Mouse (Mus musculus) forebrain, postnatal 0 days (tissue): ENCODE results near the gene Per2. TPM values are rescaled to one million over a fixed set of nuclear protein-coding genes. Genes with fewer than 3 reads are reported as not detected.

ENCODE experiments used
- ATAC-seq: fragments of 200-750 bp; cut with Nextera tagmentation; 2 replicates; pipeline ENCODE4 v1.8.0; 2017; ENCODE audit warnings: mild to moderate bottlenecking, moderate library complexity
- DNase-seq: peaks from one replicate; pipeline ENCODE4 v3.0.0-alpha.2; 2015
- H3K27ac ChIP-seq: fragments of 300-500 bp; sonication (generic); 2 replicates; pipeline ENCODE4 v1.5.1; 2014; ENCODE audit warnings: low read depth, mild to moderate bottlenecking, antibody characterized with exemption, low read length, moderate library complexity, mixed read lengths
- H3K27me3 ChIP-seq: fragments of 300-500 bp; sonication (generic); 2 replicates; pipeline ENCODE4 v1.6.1; 2014; ENCODE audit warnings: mild to moderate bottlenecking, low read length, mixed read lengths; ENCODE audit not compliant: insufficient read depth
- H3K36me3 ChIP-seq: fragments of 300-500 bp; sonication (generic); 2 replicates; pipeline ENCODE4 v1.6.1; 2014; ENCODE audit warnings: mild to moderate bottlenecking, moderate library complexity; ENCODE audit not compliant: insufficient read depth
- H3K4me1 ChIP-seq: fragments of 300-500 bp; sonication (generic); 2 replicates; pipeline ENCODE4 v1.6.1; 2014; ENCODE audit warnings: antibody characterized with exemption; ENCODE audit not compliant: insufficient read depth
- H3K4me2 ChIP-seq: fragments of 300-500 bp; sonication (generic); 2 replicates; pipeline ENCODE4 v1.6.1; 2014; ENCODE audit warnings: low read depth, mild to moderate bottlenecking, moderate library complexity
- H3K4me3 ChIP-seq: fragments of 300-500 bp; sonication (generic); 2 replicates; pipeline ENCODE4 v1.5.1; 2014; ENCODE audit warnings: low read depth, low read length, mixed read lengths
- H3K9ac ChIP-seq: fragments of 300-500 bp; sonication (generic); 2 replicates; pipeline ENCODE4 v1.6.1; 2014; ENCODE audit warnings: mild to moderate bottlenecking
- H3K9me3 ChIP-seq: fragments of 300-500 bp; sonication (generic); 2 replicates; pipeline ENCODE4 v1.6.1; 2016; ENCODE audit warnings: low read length
- CTCF ChIP-seq: sonication (generic); IDR thresholded peaks from 2 replicates; pipeline ENCODE4 v1.5.1; 2016; ENCODE audit warnings: antibody characterized with exemption, control low read depth, low read depth
- WGBS: fragments of 180-500 bp; shearing (Covaris S2); extraction: QIAGEN DNeasy Blood & Tissue Kit; methylation state at CpG from one replicate; pipeline ENCODE4 v1.1.7; 2014; 5-methylcytosine and 5-hydroxymethylcytosine counted together
- polyA plus RNA-seq: library from polyadenylated mRNA; unstranded; fragments of >200 nt; fragmentation: Nextera tagmentation; extraction: Ambion mirVana; gene quantifications from 2 replicates; pipeline ENCODE4 v1.2.1, GENCODE M21; 2015
- total RNA-seq: library from RNA; depleted of rRNA; stranded (reverse); fragments of >200 nt; gene quantifications from 2 replicates; pipeline ENCODE4 v1.2.3, GENCODE M21; 2014

Per2 gene
- total and polyA plus RNA-seq, 2 experiments from 2014 or later = 4.3 to 9.0 TPM

- Histone ChIP-seq H3K36me3 (peaks cover 14% of the 10 kb centered on the region; the same call in 1 of the 2 replicates), H3K9ac (no peak overlapping the region), H3K4me3 (no peak overlapping the region), H3K27me3 (no peaks in the 10 kb centered on the region), H3K4me1 (peaks cover 20% of the 10 kb centered on the region), H3K27ac (no peak overlapping the region), H3K9me3 (no peaks in the 10 kb centered on the region), H3K4me2 (no peak overlapping the region)
- no peak for ATAC-seq
- 84% methylated on average over 9 of the region's 9 CpGs for WGBS
- no peak for TF ChIP-seq CTCF
- no peak for DNase-seq
These were observed 5.2 kb downstream of the Per2 start for GRCm38 (mm10) chr1:91453932-91454331.

DNA sequence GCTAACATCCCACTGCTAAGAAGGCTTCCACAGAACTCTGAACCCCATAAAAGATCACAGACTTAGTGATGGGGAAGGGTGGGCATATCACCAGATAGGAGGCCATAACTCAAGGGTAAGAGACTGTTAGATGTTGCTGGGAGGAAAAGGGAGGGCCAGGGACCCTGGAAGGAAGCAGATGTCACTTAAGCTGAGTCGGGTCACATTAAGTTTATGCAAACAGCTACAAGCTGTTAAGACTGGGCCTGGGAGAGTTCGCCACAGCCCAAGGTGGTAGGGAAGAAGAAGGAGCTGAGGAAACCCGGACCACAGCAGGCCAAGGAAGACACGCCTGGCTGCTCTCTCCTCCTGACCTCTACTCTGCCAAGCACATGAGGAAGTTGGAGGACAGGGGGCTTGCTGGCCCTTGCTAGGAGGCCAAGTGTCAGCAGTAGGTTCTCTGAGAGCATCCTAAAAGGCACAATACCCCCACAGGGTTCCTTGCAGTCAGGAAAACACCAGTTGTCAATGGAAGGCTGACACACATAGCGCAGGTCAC lies 7.5 kb downstream of the Per2 start:
- no peak for TF ChIP-seq CTCF
- Histone ChIP-seq H3K36me3 (peaks cover 34% of the 10 kb centered on the region), H3K27ac (no peak overlapping the region), H3K4me2 (no peak overlapping the region), H3K4me1 (peaks cover 14% of the 10 kb centered on the region), H3K9me3 (no peaks in the 10 kb centered on the region), H3K27me3 (no peaks in the 10 kb centered on the region), H3K4me3 (no peak overlapping the region), H3K9ac (no peak overlapping the region)
- no peak for ATAC-seq
- 81% methylated on average over 5 of the region's 5 CpGs for WGBS
- no peak for DNase-seq

DNA sequence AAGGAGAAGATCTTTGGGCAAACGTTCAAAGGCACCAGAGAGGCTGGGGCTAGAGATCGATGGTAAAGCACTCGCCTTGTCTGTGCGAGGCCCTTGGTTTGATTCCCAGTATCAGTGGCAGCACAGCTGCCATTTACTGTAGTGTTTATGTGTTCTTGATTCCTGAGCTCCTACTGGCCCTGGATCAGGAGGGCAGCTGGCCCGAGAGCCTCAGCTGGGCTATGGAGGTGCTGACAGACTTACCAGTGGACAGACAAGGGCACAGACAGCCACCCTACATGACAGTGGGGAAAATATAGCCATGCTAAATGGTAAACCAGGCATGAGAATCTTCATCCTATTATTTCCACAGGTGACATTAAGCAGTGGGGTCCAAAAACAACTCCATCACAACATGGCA lies 8.3 kb downstream of the Per2 start:
- DNase-seq (no peak), ATAC-seq (no peak)
- Histone ChIP-seq H3K36me3 (peaks cover 39% of the 10 kb centered on the region), H3K27me3 (no peaks in the 10 kb centered on the region), H3K4me3 (no peak overlapping the region), H3K9me3 (no peaks in the 10 kb centered on the region), H3K9ac (no peak overlapping the region), H3K27ac (no peak overlapping the region), H3K4me1 (peaks cover 7% of the 10 kb centered on the region), H3K4me2 (no peak overlapping the region)
- WGBS = 90% methylated on average over 5 of the region's 5 CpGs
- TF ChIP-seq CTCF = no peak

DNA sequence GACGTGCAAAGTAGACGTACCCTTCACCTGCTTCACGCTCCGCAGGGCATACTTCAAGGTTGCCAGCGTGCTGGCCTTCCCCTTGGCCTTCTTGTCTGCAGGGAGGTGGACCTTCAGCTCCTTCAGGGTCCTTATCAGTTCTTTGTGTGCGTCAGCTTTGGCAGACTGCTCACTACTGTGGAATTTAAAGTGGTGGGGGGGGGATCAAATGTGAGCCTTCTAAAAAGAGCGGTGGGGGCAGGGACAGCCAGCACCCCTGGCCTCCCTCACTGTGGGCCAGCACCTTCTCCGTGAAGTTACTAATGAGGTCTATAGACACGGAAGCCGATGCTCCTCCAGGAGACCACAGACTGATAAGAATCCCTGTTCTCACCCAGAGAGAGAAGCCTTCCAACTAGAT lies 10.4 kb downstream of the Per2 start:
- no peak overlapping the region for H3K4me3 ChIP-seq
- H3K4me1 ChIP-seq = no peaks in the 10 kb centered on the region
- no peak overlapping the region for H3K4me2 ChIP-seq
- no peaks in the 10 kb centered on the region for H3K27me3 ChIP-seq
- no peak overlapping the region for H3K27ac ChIP-seq
- peaks cover 59% of the 10 kb centered on the region for H3K36me3 ChIP-seq
- H3K9me3 ChIP-seq = no peaks in the 10 kb centered on the region
- DNase-seq = no peak
- no peak for TF ChIP-seq CTCF
- no peak for ATAC-seq
- 95% methylated on average over 10 of the region's 10 CpGs for WGBS
- H3K9ac ChIP-seq = no peak overlapping the region

DNA sequence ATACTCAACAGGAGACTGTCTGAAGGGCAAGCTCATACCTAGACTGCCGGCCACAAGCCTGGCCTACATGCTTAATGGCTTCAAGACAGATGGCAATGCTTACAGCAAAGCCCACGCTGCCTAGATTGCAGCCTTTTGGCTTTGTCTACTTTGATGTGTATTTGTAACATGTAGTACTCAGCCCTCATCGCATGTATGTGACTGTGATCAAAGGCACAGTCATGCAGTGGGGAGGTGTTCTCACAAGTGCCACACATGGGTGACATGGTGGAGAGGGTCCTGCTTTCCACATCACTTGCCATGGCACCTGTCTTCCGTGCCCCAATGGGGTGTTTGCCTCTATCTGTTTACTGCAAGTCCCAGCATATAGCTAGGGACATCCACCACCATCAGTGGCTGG lies 12.6 kb downstream of the Per2 start:
- H3K4me1 ChIP-seq = no peaks in the 10 kb centered on the region
- TF ChIP-seq CTCF = no peak
- H3K27ac ChIP-seq = no peak overlapping the region
- H3K27me3 ChIP-seq = no peaks in the 10 kb centered on the region
- no peak overlapping the region for H3K9ac ChIP-seq
- no peak overlapping the region for H3K4me3 ChIP-seq
- no peak for DNase-seq
- no peak overlapping the region for H3K4me2 ChIP-seq
- H3K36me3 ChIP-seq = peaks cover 65% of the 10 kb centered on the region
- H3K9me3 ChIP-seq = no peaks in the 10 kb centered on the region
- WGBS = 97% methylated on average over 4 of the region's 4 CpGs
- no peak for ATAC-seq

GRCm38 (mm10) chr1:91446060-91446459 lies 13.1 kb downstream of the Per2 start:
- no peak for TF ChIP-seq CTCF
- Histone ChIP-seq H3K4me1 (no peaks in the 10 kb centered on the region), H3K4me2 (no peak overlapping the region), H3K9ac (no peak overlapping the region), H3K4me3 (no peak overlapping the region), H3K9me3 (no peaks in the 10 kb centered on the region), H3K27me3 (no peaks in the 10 kb centered on the region), H3K36me3 (peaks cover 66% of the 10 kb centered on the region), H3K27ac (no peak overlapping the region)
- ATAC-seq (no peak), DNase-seq (no peak)
- 77% methylated on average over 8 of the region's 8 CpGs for WGBS

GRCm38 (mm10) chr1:91444841-91445830 lies 14.0 kb downstream of the Per2 start:
- 90% methylated on average over 17 of the region's 17 CpGs for WGBS

More at GRCm38 (mm10) chr1:91444841-91445830, 14.0 kb downstream of the Per2 start:
- no peaks in the 10 kb centered on the region for H3K9me3 ChIP-seq
- ATAC-seq (no peak), DNase-seq (no peak)
- no peaks in the 10 kb centered on the region for H3K4me1 ChIP-seq
- H3K27me3 ChIP-seq = no peaks in the 10 kb centered on the region
- H3K4me2 ChIP-seq = no peak overlapping the region
- no peak overlapping the region for H3K27ac ChIP-seq
- no peak overlapping the region for H3K4me3 ChIP-seq
- no peak overlapping the region for H3K9ac ChIP-seq
- H3K36me3 ChIP-seq = peaks cover 71% of the 10 kb centered on the region
- TF ChIP-seq CTCF = no peak
